Mouse (Mus musculus) neural tube, embryonic 13.5 days (tissue): ENCODE results near the gene Npr1. TPM values are rescaled to one million over a fixed set of nuclear protein-coding genes. Genes with fewer than 3 reads are reported as not detected.
A peak's percentile ranks its signal among the peaks of the same experiment; 100 is the strongest.

Experiments used
- ATAC-seq: fragments of 200-750 bp; cut with Nextera tagmentation; 2 replicates; pipeline ENCODE4 v1.8.0; 2017; ENCODE audit warnings: low read depth, mild to moderate bottlenecking, moderate TSS enrichment, moderate library complexity
- H3K27ac ChIP-seq: fragments of 300-500 bp; sonication (generic); replicated peaks from 2 replicates; pipeline ENCODE4 v1.5.1; 2015; ENCODE audit warnings: moderate library complexity, mild to moderate bottlenecking, inconsistent platforms
- H3K27me3 ChIP-seq: fragments of 300-500 bp; sonication (generic); 2 replicates; pipeline ENCODE4 v1.6.1; 2015; ENCODE audit warnings: mild to moderate bottlenecking, inconsistent platforms
- H3K36me3 ChIP-seq: fragments of 300-500 bp; sonication (generic); 2 replicates; pipeline ENCODE4 v1.6.1; 2015; ENCODE audit warnings: mild to moderate bottlenecking, inconsistent platforms
- H3K4me1 ChIP-seq: fragments of 300-500 bp; sonication (generic); replicated peaks from 2 replicates; pipeline ENCODE4 v1.6.1; 2015; ENCODE audit warnings: inconsistent platforms
- H3K4me2 ChIP-seq: fragments of 300-500 bp; sonication (generic); 2 replicates; pipeline ENCODE4 v1.6.1; 2015; ENCODE audit warnings: inconsistent platforms, mild to moderate bottlenecking, moderate library complexity
- H3K4me3 ChIP-seq: fragments of 300-500 bp; sonication (generic); 2 replicates; pipeline ENCODE4 v1.5.1; 2015; ENCODE audit warnings: mild to moderate bottlenecking, inconsistent platforms
- H3K9ac ChIP-seq: fragments of 300-500 bp; sonication (generic); 2 replicates; pipeline ENCODE4 v1.6.1; 2015; ENCODE audit warnings: moderate library complexity, mild to moderate bottlenecking, inconsistent platforms
- H3K9me3 ChIP-seq: fragments of 300-500 bp; sonication (generic); 2 replicates; pipeline ENCODE4 v1.6.1; 2016; ENCODE audit warnings: inconsistent platforms
- WGBS: fragments of 180-500 bp; shearing (Covaris S2); methylation state at CpG from one replicate; pipeline ENCODE4 v1.1.7; 2015; 5-methylcytosine and 5-hydroxymethylcytosine counted together
- polyA plus RNA-seq: library from polyadenylated mRNA; unstranded; fragments of >200 nt; fragmentation: Nextera tagmentation; extraction: Ambion mirVana; gene quantifications from 2 replicates; pipeline ENCODE4 v1.2.1, GENCODE M21; 2015

The Npr1 gene
- polyA plus RNA-seq, 1 experiment from 2014 or later = 3.7 TPM

- Histone ChIP-seq H3K9me3 (no peaks in the 10 kb centered on the region), H3K27me3 (peaks cover 43% of the 10 kb centered on the region), H3K27ac (no peak overlapping the region), H3K36me3 (no peaks in the 10 kb centered on the region), H3K4me2 (no peak overlapping the region), H3K4me1 (peaks cover 21% of the 10 kb centered on the region), H3K9ac (no peak overlapping the region), H3K4me3 (no peak overlapping the region)
- no peak for ATAC-seq
- WGBS = 95% methylated on average over 10 of the region's 10 CpGs
Observed at GRCm38 (mm10) chr3:90467618-90468300, 2.1 kb upstream of the Npr1 start.

- WGBS = under 1% methylated on average over 15 of the region's 15 CpGs
- peak overlapping the region; percentile 65 for H3K9ac ChIP-seq
- H3K9me3 ChIP-seq = no peaks in the 10 kb centered on the region
- H3K4me3 ChIP-seq = peak overlapping the region; percentile 55
- peak; percentile 23; the same call in 1 of the 2 replicates for ATAC-seq
- no peaks in the 10 kb centered on the region for H3K36me3 ChIP-seq
- peaks cover 57% of the 10 kb centered on the region for H3K27me3 ChIP-seq
- peaks cover 21% of the 10 kb centered on the region for H3K4me1 ChIP-seq
- no peak overlapping the region for H3K27ac ChIP-seq
- H3K4me2 ChIP-seq = peak overlapping the region; percentile 94
Observed at GRCm38 (mm10) chr3:90466311-90466766, 673 bp upstream of the Npr1 start.

GRCm38 (mm10) chr3:90465081-90465685 lies 483 bp downstream of the Npr1 start:
- peaks cover 65% of the 10 kb centered on the region for H3K27me3 ChIP-seq
- ATAC-seq = peak; percentile 45
- WGBS = under 1% methylated on average over 75 of the region's 75 CpGs

GRCm38 (mm10) chr3:90464552-90465080 lies 1.1 kb downstream of the Npr1 start:
- Histone ChIP-seq H3K9me3 (no peaks in the 10 kb centered on the region), H3K4me3 (peak overlapping the region; percentile 55), H3K27me3 (peaks cover 65% of the 10 kb centered on the region), H3K27ac (no peak overlapping the region), H3K4me1 (peaks cover 21% of the 10 kb centered on the region), H3K9ac (peak overlapping the region; percentile 65), H3K36me3 (no peaks in the 10 kb centered on the region), H3K4me2 (peak overlapping the region; percentile 94)
- WGBS = 9% methylated on average over 37 of the region's 37 CpGs
- peak; percentile 28; the same call in 1 of the 2 replicates for ATAC-seq

More at GRCm38 (mm10) chr3:90465081-90465685, 483 bp downstream of the Npr1 start:
- no peak overlapping the region for H3K27ac ChIP-seq
- H3K4me2 ChIP-seq = peak overlapping the region; percentile 94
- H3K4me1 ChIP-seq = peaks cover 21% of the 10 kb centered on the region
- H3K9ac ChIP-seq = peak overlapping the region; percentile 65
- H3K36me3 ChIP-seq = no peaks in the 10 kb centered on the region
- no peaks in the 10 kb centered on the region for H3K9me3 ChIP-seq
- peak overlapping the region; percentile 55 for H3K4me3 ChIP-seq

- no peak overlapping the region for H3K27ac ChIP-seq
- peaks cover 62% of the 10 kb centered on the region for H3K27me3 ChIP-seq
- no peak overlapping the region for H3K4me3 ChIP-seq
- no peak for ATAC-seq
- no peaks in the 10 kb centered on the region for H3K9me3 ChIP-seq
- H3K36me3 ChIP-seq = no peaks in the 10 kb centered on the region
- peaks cover 21% of the 10 kb centered on the region for H3K4me1 ChIP-seq
- 33% methylated on average over 7 of the region's 7 CpGs for WGBS
- no peak overlapping the region for H3K4me2 ChIP-seq
- H3K9ac ChIP-seq = no peak overlapping the region
Observed at GRCm38 (mm10) chr3:90462579-90462978, 3.1 kb downstream of the Npr1 start.

GRCm38 (mm10) chr3:90461935-90462334 lies 3.7 kb downstream of the Npr1 start:
- no peaks in the 10 kb centered on the region for H3K36me3 ChIP-seq
- ATAC-seq = no peak
- H3K9me3 ChIP-seq = no peaks in the 10 kb centered on the region
- peaks cover 62% of the 10 kb centered on the region for H3K27me3 ChIP-seq
- H3K4me2 ChIP-seq = no peak overlapping the region
- H3K4me1 ChIP-seq = peaks cover 21% of the 10 kb centered on the region
- H3K4me3 ChIP-seq = no peak overlapping the region
- 87% methylated on average over 3 of the region's 3 CpGs for WGBS
- H3K9ac ChIP-seq = no peak overlapping the region
- no peak overlapping the region for H3K27ac ChIP-seq

GRCm38 (mm10) chr3:90460315-90460714 lies 5.4 kb downstream of the Npr1 start:
- Histone ChIP-seq H3K4me3 (no peak overlapping the region), H3K27ac (no peak overlapping the region), H3K27me3 (peaks cover 51% of the 10 kb centered on the region)

GRCm38 (mm10) chr3:90459727-90460126 lies 5.9 kb downstream of the Npr1 start:
- Histone ChIP-seq H3K4me2 (no peak overlapping the region), H3K9me3 (no peaks in the 10 kb centered on the region), H3K36me3 (no peaks in the 10 kb centered on the region), H3K27ac (no peak overlapping the region), H3K4me3 (no peak overlapping the region), H3K9ac (no peak overlapping the region), H3K4me1 (peaks cover under 1% of the 10 kb centered on the region; the same call in 1 of the 2 replicates), H3K27me3 (peaks cover 45% of the 10 kb centered on the region)
- WGBS = 83% methylated on average over 9 of the region's 9 CpGs
- ATAC-seq = no peak

More at GRCm38 (mm10) chr3:90460315-90460714, 5.4 kb downstream of the Npr1 start:
- no peak for ATAC-seq
- 75% methylated on average over 5 of the region's 5 CpGs for WGBS
- Histone ChIP-seq H3K9me3 (no peaks in the 10 kb centered on the region), H3K9ac (no peak overlapping the region), H3K36me3 (no peaks in the 10 kb centered on the region), H3K4me1 (peaks cover 6% of the 10 kb centered on the region), H3K4me2 (no peak overlapping the region)

GRCm38 (mm10) chr3:90454931-90455330 lies 10.7 kb downstream of the Npr1 start:
- H3K9me3 ChIP-seq = no peaks in the 10 kb centered on the region
- no peak overlapping the region for H3K4me3 ChIP-seq
- H3K36me3 ChIP-seq = no peaks in the 10 kb centered on the region
- H3K27me3 ChIP-seq = 0 out of 2 replicates have a peak, but pooled peaks cover 3% of the 10 kb centered on the region
- H3K27ac ChIP-seq = no peak overlapping the region
- H3K4me2 ChIP-seq = no peak overlapping the region
- ATAC-seq = no peak
- 89% methylated on average over 14 of the region's 14 CpGs for WGBS
- H3K9ac ChIP-seq = no peak overlapping the region
- H3K4me1 ChIP-seq = no peaks in the 10 kb centered on the region

- H3K9me3 ChIP-seq = no peaks in the 10 kb centered on the region
- no peak overlapping the region for H3K4me3 ChIP-seq
- no peak overlapping the region for H3K9ac ChIP-seq
- ATAC-seq = no peak
- H3K27me3 ChIP-seq = no peaks in the 10 kb centered on the region
- WGBS = 65% methylated on average over 10 of the region's 10 CpGs
- no peak overlapping the region; the same call in 1 of the 2 replicates for H3K27ac ChIP-seq
- no peaks in the 10 kb centered on the region for H3K36me3 ChIP-seq
- H3K4me2 ChIP-seq = peak overlapping the region; percentile 21
- H3K4me1 ChIP-seq = peaks cover 8% of the 10 kb centered on the region
Observed at GRCm38 (mm10) chr3:90451396-90452095, 14.1 kb downstream of the Npr1 start.

GRCm38 (mm10) chr3:90450874-90451273 lies 14.8 kb downstream of the Npr1 start:
- Histone ChIP-seq H3K9ac (no peak overlapping the region), H3K27me3 (no peaks in the 10 kb centered on the region), H3K9me3 (no peaks in the 10 kb centered on the region), H3K36me3 (no peaks in the 10 kb centered on the region), H3K4me3 (no peak overlapping the region), H3K4me2 (peak overlapping the region; percentile 21), H3K4me1 (peaks cover 15% of the 10 kb centered on the region), H3K27ac (no peak overlapping the region; the same call in 1 of the 2 replicates)
- WGBS = 33% methylated on average over 12 of the region's 12 CpGs
- ATAC-seq = no peak

- H3K4me3 ChIP-seq = no peak overlapping the region
- H3K27ac ChIP-seq = no peak overlapping the region
- H3K4me1 ChIP-seq = peaks cover 21% of the 10 kb centered on the region
- H3K36me3 ChIP-seq = no peaks in the 10 kb centered on the region
- ATAC-seq = no peak
- WGBS = 23% methylated on average over 6 of the region's 6 CpGs
- no peaks in the 10 kb centered on the region for H3K27me3 ChIP-seq
- no peak overlapping the region for H3K4me2 ChIP-seq
- no peak overlapping the region for H3K9ac ChIP-seq
- H3K9me3 ChIP-seq = no peaks in the 10 kb centered on the region
Observed at GRCm38 (mm10) chr3:90448626-90449025, 17.0 kb downstream of the Npr1 start.
